Mouse (Mus musculus): ENCODE data around the gene Arhgap32. TPM values are rescaled to one million over a fixed set of nuclear protein-coding genes. Genes with fewer than 3 reads are reported as not detected.
"Not testable (repeated sequence)": the region's sequence is repeated elsewhere in the genome, so short reads cannot be mapped to it uniquely, and the experiment has no call there.

The Arhgap32 gene
- polyA plus RNA-seq, 1 experiment: 59.2 TPM

DNA sequence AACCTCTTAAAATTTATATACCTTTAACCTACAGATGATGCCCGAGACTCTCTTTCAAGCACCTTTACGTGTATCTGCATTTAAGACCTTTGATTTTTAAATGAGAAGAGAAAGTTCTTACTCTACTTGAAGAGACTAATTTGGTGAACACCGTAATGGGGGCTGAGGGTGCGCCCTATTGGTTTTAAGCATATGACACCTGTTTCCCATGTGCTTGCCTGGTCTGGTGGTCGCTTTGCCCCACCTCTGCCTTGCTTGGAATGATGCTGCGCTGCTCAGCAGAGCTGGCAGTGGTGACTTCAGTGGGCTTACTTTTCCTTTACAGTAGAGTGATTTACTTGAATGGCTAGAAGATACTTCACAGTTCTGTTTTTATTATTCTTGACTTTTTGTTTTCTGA is 3.6 kb downstream of the Arhgap32 start:
- peaks cover 13% of the 10 kb centered on the region for H3K9me3 ChIP-seq (replicated peaks; ENCODE audit: control insufficient read depth, insufficient read depth, low read length, poor library complexity, severe bottlenecking)
- peaks cover 10% of the 10 kb centered on the region for H3K36me3 ChIP-seq (ENCODE audit: control insufficient read depth, insufficient read depth, low read length, poor library complexity, severe bottlenecking)
- no peak overlapping the region for H3K4me3 ChIP-seq (ENCODE audit: low read depth, low read length)
- no peak overlapping the region for H3K9ac ChIP-seq (ENCODE audit: low read depth, poor library complexity, severe bottlenecking)
- no peak for TF ChIP-seq EP300 (IDR thresholded peaks at IDR 0.05; ENCODE audit: insufficient read depth, low read depth, low read length)
- no peak for TF ChIP-seq CTCF (IDR thresholded peaks at IDR 0.05; ENCODE audit: low read depth, low read length)
- TF ChIP-seq POLR2A (IDR thresholded peaks at IDR 0.05; ENCODE audit: insufficient read depth, low read length): no peak
- peaks cover 3% of the 10 kb centered on the region for H3K4me1 ChIP-seq (ENCODE audit: control insufficient read depth, insufficient read depth, low read length)
- H3K27ac ChIP-seq (ENCODE audit: insufficient read depth, low read length): no peak overlapping the region
- no peaks in the 10 kb centered on the region for H3K27me3 ChIP-seq (ENCODE audit: control insufficient read depth, insufficient read depth, low read length, poor library complexity, severe bottlenecking)

DNA sequence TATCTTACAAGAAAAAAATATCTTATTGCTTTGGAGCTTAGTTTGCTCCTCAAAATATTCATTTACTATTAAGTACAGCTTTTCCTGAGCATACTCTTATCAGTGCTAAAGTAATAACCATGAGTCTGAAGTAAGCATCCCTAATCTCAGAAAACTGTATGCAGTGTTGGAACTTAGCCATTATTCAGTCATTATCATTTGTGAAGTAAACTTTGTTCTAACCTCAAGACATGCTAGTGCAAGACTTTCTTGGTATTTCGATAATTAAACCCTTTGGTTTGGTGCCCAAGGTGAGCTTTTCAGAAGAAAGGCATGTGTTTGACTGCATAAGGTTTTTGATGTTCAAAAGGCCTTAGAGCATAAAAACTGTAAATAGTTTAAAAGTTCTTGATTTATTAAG is 4.2 kb downstream of the Arhgap32 start:
- Histone ChIP-seq H3K27ac (ENCODE audit: insufficient read depth, low read length) (no peak overlapping the region), H3K27me3 (ENCODE audit: control insufficient read depth, insufficient read depth, low read length, poor library complexity, severe bottlenecking) (no peaks in the 10 kb centered on the region), H3K9ac (ENCODE audit: low read depth, poor library complexity, severe bottlenecking) (no peak overlapping the region), H3K9me3 (replicated peaks; ENCODE audit: control insufficient read depth, insufficient read depth, low read length, poor library complexity, severe bottlenecking) (peaks cover 13% of the 10 kb centered on the region), H3K4me3 (ENCODE audit: low read depth, low read length) (no peak overlapping the region), H3K36me3 (ENCODE audit: control insufficient read depth, insufficient read depth, low read length, poor library complexity, severe bottlenecking) (peaks cover 10% of the 10 kb centered on the region), H3K4me1 (ENCODE audit: control insufficient read depth, insufficient read depth, low read length) (peaks cover 3% of the 10 kb centered on the region)
- TF ChIP-seq EP300 (IDR thresholded peaks at IDR 0.05; ENCODE audit: insufficient read depth, low read depth, low read length) (no peak), POLR2A (IDR thresholded peaks at IDR 0.05; ENCODE audit: insufficient read depth, low read length) (no peak), CTCF (IDR thresholded peaks at IDR 0.05; ENCODE audit: low read depth, low read length) (no peak)

DNA sequence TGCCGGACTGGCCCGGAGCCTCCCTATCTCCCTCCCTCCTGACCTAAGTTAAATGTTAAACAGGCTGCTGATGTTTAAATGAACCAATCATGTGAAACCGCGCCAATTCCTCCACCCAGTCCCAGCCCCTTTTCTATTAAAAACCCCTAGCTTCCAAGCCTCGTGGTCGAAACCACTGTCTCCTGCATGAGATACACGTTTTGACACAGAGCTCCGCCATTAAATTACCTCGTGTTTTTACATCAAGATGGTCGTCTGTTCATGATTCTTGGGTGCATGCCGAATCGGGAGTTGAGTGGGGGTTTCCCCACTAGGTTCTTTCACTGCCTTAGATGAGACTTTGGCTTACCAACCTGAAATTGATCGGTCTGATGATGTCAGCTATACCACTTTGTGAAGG is 5.3 kb downstream of the Arhgap32 start:
- not testable (repeated sequence) for H3K27me3 ChIP-seq (ENCODE audit: control insufficient read depth, insufficient read depth, low read length, poor library complexity, severe bottlenecking); H3K4me3 ChIP-seq (ENCODE audit: low read depth, low read length); H3K9ac ChIP-seq (ENCODE audit: low read depth, poor library complexity, severe bottlenecking); H3K4me1 ChIP-seq (ENCODE audit: control insufficient read depth, insufficient read depth, low read length)
- H3K27ac ChIP-seq (ENCODE audit: insufficient read depth, low read length): peak overlapping the region; percentile 89
- H3K9me3 ChIP-seq (replicated peaks; ENCODE audit: control insufficient read depth, insufficient read depth, low read length, poor library complexity, severe bottlenecking): peaks cover 13% of the 10 kb centered on the region
- peaks cover 10% of the 10 kb centered on the region for H3K36me3 ChIP-seq (ENCODE audit: control insufficient read depth, insufficient read depth, low read length, poor library complexity, severe bottlenecking)

DNA sequence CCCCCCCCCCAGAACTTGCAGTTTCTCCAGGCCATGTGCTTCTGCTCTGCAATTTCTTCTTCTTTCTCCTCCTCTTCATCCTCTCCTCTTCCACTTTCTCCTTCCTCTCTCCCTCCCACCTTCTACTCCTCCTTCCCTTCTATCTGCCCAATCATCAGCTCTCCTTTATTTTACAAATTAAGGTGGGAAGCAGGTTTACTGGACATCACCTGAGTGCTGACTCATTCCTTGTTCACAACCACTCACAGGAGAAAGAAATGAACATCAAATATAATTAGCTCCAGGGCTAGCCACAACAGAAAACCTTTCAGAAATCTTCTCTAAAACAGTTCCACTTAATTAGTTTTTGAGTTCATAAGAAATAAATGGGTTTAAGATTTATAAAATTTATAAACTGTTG is 20.3 kb downstream of the Arhgap32 start:
- peak overlapping the region; percentile 84 for H3K4me3 ChIP-seq (ENCODE audit: low read depth, low read length)
- H3K9ac ChIP-seq (ENCODE audit: low read depth, poor library complexity, severe bottlenecking): peak overlapping the region; percentile 66
- no peaks in the 10 kb centered on the region for H3K27me3 ChIP-seq (ENCODE audit: control insufficient read depth, insufficient read depth, low read length, poor library complexity, severe bottlenecking)
- peaks cover 9% of the 10 kb centered on the region for H3K36me3 ChIP-seq (ENCODE audit: control insufficient read depth, insufficient read depth, low read length, poor library complexity, severe bottlenecking)
- peak overlapping the region; percentile 86 for H3K27ac ChIP-seq (ENCODE audit: insufficient read depth, low read length)
- H3K4me1 ChIP-seq (ENCODE audit: control insufficient read depth, insufficient read depth, low read length): peaks cover 7% of the 10 kb centered on the region
- no peak for TF ChIP-seq POLR2A (IDR thresholded peaks at IDR 0.05; ENCODE audit: insufficient read depth, low read length)
- H3K9me3 ChIP-seq (replicated peaks; ENCODE audit: control insufficient read depth, insufficient read depth, low read length, poor library complexity, severe bottlenecking): no peaks in the 10 kb centered on the region

DNA sequence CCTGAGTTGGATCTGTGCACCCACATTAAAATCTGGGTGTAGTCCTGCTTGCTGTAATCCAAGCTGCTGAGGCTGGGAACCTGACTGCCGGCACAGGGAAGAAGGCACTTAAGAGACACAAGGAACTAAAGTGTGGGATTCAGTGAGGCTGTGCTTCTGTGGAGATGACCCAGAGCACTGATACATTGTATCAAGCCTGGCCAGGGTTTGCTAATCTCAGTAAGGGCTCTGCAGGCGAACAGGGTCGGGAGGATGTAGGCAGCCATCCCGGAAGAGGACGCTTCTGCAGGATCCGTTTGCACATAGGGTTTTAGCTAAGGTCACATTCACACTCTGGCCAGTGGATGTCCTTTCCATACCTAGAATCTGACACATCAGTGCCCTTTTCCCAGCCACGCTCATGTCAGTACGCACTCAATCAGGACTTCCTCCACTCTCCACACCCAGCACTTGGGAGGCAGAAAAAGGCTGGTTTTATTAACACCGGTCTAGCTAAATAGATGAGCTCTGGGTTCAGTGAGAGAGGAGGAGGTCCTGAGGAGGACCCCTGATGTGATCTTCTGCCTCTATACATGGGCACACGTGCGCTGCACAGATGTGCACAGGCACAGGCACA is 20.9 kb downstream of the Arhgap32 start:
- peaks cover 7% of the 10 kb centered on the region for H3K4me1 ChIP-seq (ENCODE audit: control insufficient read depth, insufficient read depth, low read length)
- H3K36me3 ChIP-seq (ENCODE audit: control insufficient read depth, insufficient read depth, low read length, poor library complexity, severe bottlenecking): peaks cover 5% of the 10 kb centered on the region
- H3K4me3 ChIP-seq (ENCODE audit: low read depth, low read length): peak overlapping the region; percentile 44
- 0 out of 2 replicates have a peak, but pooled peaks have one; percentile 10 for TF ChIP-seq EP300 (IDR thresholded peaks at IDR 0.05; ENCODE audit: insufficient read depth, low read depth, low read length)
- no peak for TF ChIP-seq POLR2A (IDR thresholded peaks at IDR 0.05; ENCODE audit: insufficient read depth, low read length)
- no peaks in the 10 kb centered on the region for H3K9me3 ChIP-seq (replicated peaks; ENCODE audit: control insufficient read depth, insufficient read depth, low read length, poor library complexity, severe bottlenecking)
- H3K27me3 ChIP-seq (ENCODE audit: control insufficient read depth, insufficient read depth, low read length, poor library complexity, severe bottlenecking): no peaks in the 10 kb centered on the region
- peak overlapping the region; percentile 36 for H3K9ac ChIP-seq (ENCODE audit: low read depth, poor library complexity, severe bottlenecking)
- H3K27ac ChIP-seq (ENCODE audit: insufficient read depth, low read length): peak overlapping the region; percentile 94

DNA sequence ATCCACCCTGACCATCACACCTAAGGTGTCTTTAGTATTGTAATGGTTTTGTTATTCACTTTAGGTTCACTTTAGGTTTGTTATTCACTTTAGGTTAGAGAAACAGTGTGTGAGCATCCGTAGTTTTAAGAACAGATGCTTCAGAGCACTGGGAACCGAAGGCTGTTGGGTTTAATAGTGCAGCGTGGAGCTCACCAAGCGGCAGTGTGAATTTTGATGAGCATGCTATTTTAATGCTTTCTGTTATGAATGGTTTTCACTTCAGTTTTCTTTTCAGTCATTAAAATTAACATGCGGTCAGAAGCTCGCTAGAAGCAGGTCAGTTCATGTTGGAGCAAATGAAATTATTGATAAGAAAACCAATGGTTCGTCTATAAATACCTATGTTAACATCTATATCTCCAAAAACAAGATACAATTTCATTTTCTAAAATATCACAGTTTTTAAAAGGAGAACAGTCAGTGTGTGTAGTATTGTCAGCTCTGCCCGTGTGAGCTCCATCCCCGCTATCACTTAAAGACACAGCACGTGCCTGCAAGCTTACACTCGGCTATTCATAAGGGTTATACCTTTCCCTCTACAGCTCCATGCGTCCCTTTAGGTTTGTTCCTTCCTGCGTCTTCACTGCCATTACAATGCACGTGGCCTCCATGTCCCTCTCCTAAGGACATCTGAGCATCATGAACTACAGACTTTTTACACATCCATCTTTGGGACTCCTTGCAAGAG is 21.9 kb downstream of the Arhgap32 start:
- TF ChIP-seq CTCF (IDR thresholded peaks at IDR 0.05; ENCODE audit: low read depth, low read length) (no peak), POLR2A (IDR thresholded peaks at IDR 0.05; ENCODE audit: insufficient read depth, low read length) (no peak), EP300 (IDR thresholded peaks at IDR 0.05; ENCODE audit: insufficient read depth, low read depth, low read length) (no peak)
- Histone ChIP-seq H3K9me3 (replicated peaks; ENCODE audit: control insufficient read depth, insufficient read depth, low read length, poor library complexity, severe bottlenecking) (no peaks in the 10 kb centered on the region), H3K4me3 (ENCODE audit: low read depth, low read length) (no peak overlapping the region), H3K4me1 (ENCODE audit: control insufficient read depth, insufficient read depth, low read length) (peaks cover 7% of the 10 kb centered on the region), H3K9ac (ENCODE audit: low read depth, poor library complexity, severe bottlenecking) (no peak overlapping the region), H3K27ac (ENCODE audit: insufficient read depth, low read length) (peak overlapping the region; percentile 40; the same call in 1 of the 2 replicates), H3K36me3 (ENCODE audit: control insufficient read depth, insufficient read depth, low read length, poor library complexity, severe bottlenecking) (peaks cover 4% of the 10 kb centered on the region; the same call in 1 of the 2 replicates), H3K27me3 (ENCODE audit: control insufficient read depth, insufficient read depth, low read length, poor library complexity, severe bottlenecking) (no peaks in the 10 kb centered on the region)

Measured in ES-Bruce4 (cell line).